ENCODE assay signal across 7 mouse cellular contexts in the genomic region with DNA sequence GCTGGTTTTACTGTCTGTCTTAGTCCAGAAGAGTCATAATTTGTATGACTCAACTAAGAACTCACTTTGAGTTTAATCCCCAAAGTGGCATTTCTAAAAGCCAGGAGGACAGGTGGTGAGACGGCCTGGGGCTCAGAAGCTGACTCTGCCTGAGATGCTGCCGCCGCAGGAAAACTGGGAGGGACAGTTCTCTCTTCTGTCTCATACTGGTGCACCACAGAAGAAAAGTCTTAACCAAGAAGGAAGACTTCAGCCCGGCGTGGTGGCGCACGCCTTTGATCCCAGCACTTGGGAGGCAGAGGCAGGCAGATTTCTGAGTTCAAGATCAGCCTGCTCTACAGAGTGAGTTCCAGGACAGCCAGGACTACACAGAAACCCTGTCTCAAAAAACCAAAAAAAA. TPM values are rescaled to one million over a fixed set of nuclear protein-coding genes. Genes with fewer than 3 reads are reported as not detected.
A peak's percentile ranks its signal among the peaks of the same experiment; 100 is the strongest.
DNase-seq lines count a peak whose midpoint lies in the region; ATAC-seq and TF ChIP-seq lines count a peak whose summit lies in the region.

No protein-coding gene starts in this region.

- no peak for TF ChIP-seq POLR2A in thymus, adult 2 months (IDR thresholded peaks at IDR 0.05; ENCODE audit: control insufficient read depth, extremely low read depth, insufficient read depth, low read length, poor library complexity)

- peaks cover 11% of the 10 kb centered on the region for H3K4me1 ChIP-seq in embryonic facial prominence, embryonic 13.5 days
- peaks cover 35% of the 10 kb centered on the region for H3K4me1 ChIP-seq in hindbrain, embryonic 13.5 days (replicated peaks)
- H3K4me1 ChIP-seq in neural tube, embryonic 12.5 days = peaks cover 6% of the 10 kb centered on the region
- peaks cover 7% of the 10 kb centered on the region; the same call in 1 of the 2 replicates for H3K4me1 ChIP-seq in thymus, adult 2 months (replicated peaks; ENCODE audit: control insufficient read depth, insufficient read depth, low read length)

- H3K36me3 ChIP-seq in embryonic facial prominence, embryonic 13.5 days = peaks cover 47% of the 10 kb centered on the region
- peaks cover 42% of the 10 kb centered on the region for H3K36me3 ChIP-seq in hindbrain, embryonic 13.5 days
- H3K36me3 ChIP-seq in neural tube, embryonic 12.5 days = peaks cover 41% of the 10 kb centered on the region
- H3K36me3 ChIP-seq in thymus, adult 2 months (ENCODE audit: control insufficient read depth, insufficient read depth, low read length) = peaks cover 40% of the 10 kb centered on the region

- TF ChIP-seq CTCF in left cerebral cortex, adult 2 months (IDR thresholded peaks at IDR 0.05) = no peak
- no peak for TF ChIP-seq CTCF in thymus, adult 2 months (IDR thresholded peaks at IDR 0.05; ENCODE audit: borderline replicate concordance, control insufficient read depth, extremely low read depth, insufficient read depth, low read length, poor library complexity)

- no peak for DNase-seq in left cerebral cortex, adult 2 months (ENCODE audit: extremely low spot score in 1 of 2, low spot score in 2 of 2)
- DNase-seq in left cerebral cortex, adult 18-20 months (ENCODE audit: low spot score in 2 of 2) = no peak
- no peak for DNase-seq in ovary, postnatal 14 days (ENCODE audit: low spot score)
- no peak for DNase-seq in thymus, adult 2 months

- H3K27me3 ChIP-seq in embryonic facial prominence, embryonic 13.5 days = no peaks in the 10 kb centered on the region
- no peaks in the 10 kb centered on the region for H3K27me3 ChIP-seq in hindbrain, embryonic 13.5 days
- H3K27me3 ChIP-seq in neural tube, embryonic 12.5 days (replicated peaks) = no peaks in the 10 kb centered on the region
- H3K27me3 ChIP-seq in thymus, adult 2 months (ENCODE audit: control insufficient read depth, insufficient read depth, low read length) = no peaks in the 10 kb centered on the region

- no peaks in the 10 kb centered on the region for H3K9me3 ChIP-seq in embryonic facial prominence, embryonic 13.5 days
- H3K9me3 ChIP-seq in hindbrain, embryonic 13.5 days = no peaks in the 10 kb centered on the region
- H3K9me3 ChIP-seq in neural tube, embryonic 12.5 days = no peaks in the 10 kb centered on the region

- peak overlapping the region; percentile 84; the same call in 1 of the 2 replicates for H3K27ac ChIP-seq in left cerebral cortex, adult 2 months
- H3K27ac ChIP-seq in embryonic facial prominence, embryonic 13.5 days = peak overlapping the region; percentile 97; the same call in 1 of the 2 replicates
- H3K27ac ChIP-seq in hindbrain, embryonic 13.5 days = peak overlapping the region; percentile 96
- H3K27ac ChIP-seq in neural tube, embryonic 12.5 days = no peak overlapping the region
- H3K27ac ChIP-seq in thymus, adult 2 months (ENCODE audit: control insufficient read depth, insufficient read depth, low read length) = no peak overlapping the region

- intact Hi-C loops in left cerebral cortex, adult 2 months (cut with DNase I) = no loop called here

- 84% methylated on average over 7 of the region's 7 CpGs for WGBS in embryonic facial prominence, embryonic 13.5 days
- WGBS in hindbrain, embryonic 13.5 days = 96% methylated on average over 7 of the region's 7 CpGs
- 88% methylated on average over 7 of the region's 7 CpGs for WGBS in neural tube, embryonic 12.5 days
- 93% methylated on average over 7 of the region's 7 CpGs for WGBS in thymus, adult 2 months

- H3K4me2 ChIP-seq in embryonic facial prominence, embryonic 13.5 days = peak overlapping the region; percentile 73
- H3K4me2 ChIP-seq in hindbrain, embryonic 13.5 days = peak overlapping the region; percentile 63
- H3K4me2 ChIP-seq in neural tube, embryonic 12.5 days (replicated peaks) = peak overlapping the region; percentile 73; the same call in 1 of the 2 replicates

- no peak for ATAC-seq in embryonic facial prominence, embryonic 13.5 days (ENCODE audit: insufficient number of reproducible peaks, insufficient read depth, low FRiP score, low TSS enrichment, low read depth)
- peak; percentile 4; the same call in 1 of the 2 replicates for ATAC-seq in hindbrain, embryonic 13.5 days (ENCODE audit: low FRiP score)
- ATAC-seq in neural tube, embryonic 12.5 days (ENCODE audit: low FRiP score, low read depth) = no peak

- H3K9ac ChIP-seq in embryonic facial prominence, embryonic 13.5 days = peak overlapping the region; percentile 89; the same call in 1 of the 2 replicates
- H3K9ac ChIP-seq in hindbrain, embryonic 13.5 days = no peak overlapping the region
- H3K9ac ChIP-seq in neural tube, embryonic 12.5 days = no peak overlapping the region

- no peak overlapping the region for H3K4me3 ChIP-seq in left cerebral cortex, adult 2 months
- peak overlapping the region; percentile 72 for H3K4me3 ChIP-seq in embryonic facial prominence, embryonic 13.5 days
- peak overlapping the region; percentile 71; the same call in 1 of the 2 replicates for H3K4me3 ChIP-seq in hindbrain, embryonic 13.5 days
- H3K4me3 ChIP-seq in neural tube, embryonic 12.5 days = no peak overlapping the region
- H3K4me3 ChIP-seq in thymus, adult 2 months (ENCODE audit: control insufficient read depth, insufficient read depth, low read length) = no peak overlapping the region

RNA-seq across cellular contexts. Expression of gene Eci1, which starts 0.5 kb away (rescaled TPM):
- total RNA-seq in left cerebral cortex, adult 2 months (2021) = 10 to 100 TPM; 24.4 to 26.2 TPM
- total RNA-seq in left cerebral cortex, adult 18-20 months (2021) = 10 to 100 TPM; 28.0 to 28.7 TPM
- 70.6 and 78.0 TPM in 2 replicates for polyA plus RNA-seq in embryonic facial prominence, embryonic 13.5 days (2015; fragmentation: Nextera tagmentation; extraction: Ambion mirVana)
- polyA plus RNA-seq in hindbrain, embryonic 13.5 days (2015; fragmentation: Nextera tagmentation; extraction: Ambion mirVana) = 47.4 and 55.6 TPM in 2 replicates
- polyA plus RNA-seq in neural tube, embryonic 12.5 days (2016; fragmentation: Nextera tagmentation; extraction: Ambion mirVana) = 58.0 and 67.9 TPM in 2 replicates
- 41.6 and 57.0 TPM in 2 replicates for polyA plus RNA-seq in thymus, adult 2 months (2012; rRNA removed)

RNA-seq across cellular contexts. Expression of gene Rnps1, which starts 11.5 kb away (rescaled TPM):
- total RNA-seq in left cerebral cortex, adult 2 months (2021) = 100 to 1,000 TPM; 131 to 142 TPM
- total RNA-seq in left cerebral cortex, adult 18-20 months (2021) = 100 to 1,000 TPM; 129 to 133 TPM
- 296 and 317 TPM in 2 replicates for polyA plus RNA-seq in embryonic facial prominence, embryonic 13.5 days (2015; fragmentation: Nextera tagmentation; extraction: Ambion mirVana)
- polyA plus RNA-seq in hindbrain, embryonic 13.5 days (2015; fragmentation: Nextera tagmentation; extraction: Ambion mirVana) = 328 and 342 TPM in 2 replicates
- 333 and 341 TPM in 2 replicates for polyA plus RNA-seq in neural tube, embryonic 12.5 days (2016; fragmentation: Nextera tagmentation; extraction: Ambion mirVana)
- polyA plus RNA-seq in thymus, adult 2 months (2012; rRNA removed) = 241 and 251 TPM in 2 replicates

RNA-seq across cellular contexts. Expression of gene Dnase1l2, which starts 17.0 kb away (rescaled TPM):
- total RNA-seq in left cerebral cortex, adult 2 months (2021) = 10 to 100 TPM in 1 of 2 experiments, 1 to 10 TPM in 1; 6.8 to 14.8 TPM
- 10 to 100 TPM; 10.0 to 10.1 TPM for total RNA-seq in left cerebral cortex, adult 18-20 months (2021)
- polyA plus RNA-seq in embryonic facial prominence, embryonic 13.5 days (2015; fragmentation: Nextera tagmentation; extraction: Ambion mirVana) = 3.5 and 5.5 TPM in 2 replicates
- 5.1 and 6.0 TPM in 2 replicates for polyA plus RNA-seq in hindbrain, embryonic 13.5 days (2015; fragmentation: Nextera tagmentation; extraction: Ambion mirVana)
- 3.4 and 4.4 TPM in 2 replicates for polyA plus RNA-seq in neural tube, embryonic 12.5 days (2016; fragmentation: Nextera tagmentation; extraction: Ambion mirVana)
- polyA plus RNA-seq in thymus, adult 2 months (2012; rRNA removed) = 11.3 and 18.2 TPM in 2 replicates

RNA-seq across cellular contexts. Expression of gene E4f1, which starts 44.2 kb away (rescaled TPM):
- total RNA-seq in left cerebral cortex, adult 2 months (2021) = 10 to 100 TPM; 37.7 to 41.7 TPM
- 10 to 100 TPM; 32.5 to 34.3 TPM for total RNA-seq in left cerebral cortex, adult 18-20 months (2021)
- polyA plus RNA-seq in embryonic facial prominence, embryonic 13.5 days (2015; fragmentation: Nextera tagmentation; extraction: Ambion mirVana) = 44.4 and 46.4 TPM in 2 replicates
- 41.9 and 43.5 TPM in 2 replicates for polyA plus RNA-seq in hindbrain, embryonic 13.5 days (2015; fragmentation: Nextera tagmentation; extraction: Ambion mirVana)
- 37.9 and 38.5 TPM in 2 replicates for polyA plus RNA-seq in neural tube, embryonic 12.5 days (2016; fragmentation: Nextera tagmentation; extraction: Ambion mirVana)
- polyA plus RNA-seq in thymus, adult 2 months (2012; rRNA removed) = 166 and 188 TPM in 2 replicates

RNA-seq across cellular contexts. Expression of gene Pgp, which starts 44.3 kb away (rescaled TPM):
- 10 to 100 TPM; 65.8 to 69.6 TPM for total RNA-seq in left cerebral cortex, adult 2 months (2021)
- total RNA-seq in left cerebral cortex, adult 18-20 months (2021) = 10 to 100 TPM; 69.6 to 70.1 TPM
- 47.4 and 48.7 TPM in 2 replicates for polyA plus RNA-seq in embryonic facial prominence, embryonic 13.5 days (2015; fragmentation: Nextera tagmentation; extraction: Ambion mirVana)
- polyA plus RNA-seq in hindbrain, embryonic 13.5 days (2015; fragmentation: Nextera tagmentation; extraction: Ambion mirVana) = 55.4 and 56.9 TPM in 2 replicates
- 58.6 and 62.7 TPM in 2 replicates for polyA plus RNA-seq in neural tube, embryonic 12.5 days (2016; fragmentation: Nextera tagmentation; extraction: Ambion mirVana)
- polyA plus RNA-seq in thymus, adult 2 months (2012; rRNA removed) = 58.8 and 65.4 TPM in 2 replicates

Comparison
In these comparisons a context has a peak if more than half of its experiments do, and no peak if none do; other contexts are left out.
1. H3K27ac ChIP-seq: peak in left cerebral cortex, adult 2 months (single experiment), embryonic facial prominence, embryonic 13.5 days (single experiment) and hindbrain, embryonic 13.5 days (single experiment); none in neural tube, embryonic 12.5 days (single experiment) and thymus, adult 2 months (single experiment).
2. H3K4me3 ChIP-seq: peak in embryonic facial prominence, embryonic 13.5 days (single experiment) and hindbrain, embryonic 13.5 days (single experiment); none in left cerebral cortex, adult 2 months (single experiment), neural tube, embryonic 12.5 days (single experiment) and thymus, adult 2 months (single experiment).
3. Peak in every context shown above with its lines, with median percentiles within 50 percentile points of each other: H3K4me2 ChIP-seq.